Mouse (Mus musculus): ENCODE measurements at regions not wholly inside any gene's neighbourhood (a gene's known extent, or its start where the extent isn't known, plus 50 kb on each side); places are given as distances from the start of the nearest gene placed in this dataset.

- 45% methylated on average over 8 of the region's 8 CpGs for WGBS
Measured at GRCm38 (mm10) chr9:89813616-89814318, 75.5 kb upstream of the Ankrd34c start.

GRCm38 (mm10) chr9:89807381-89807780, 69.1 kb upstream of the Ankrd34c start:
- H3K9me3 ChIP-seq (ENCODE audit: control insufficient read depth, low read length): no peaks in the 10 kb centered on the region
- peak; percentile 29 for DNase-seq (ENCODE audit: low spot score)
- no peak for ATAC-seq (ENCODE audit: low read depth)
- H3K4me2 ChIP-seq (ENCODE audit: low read depth, low read length): no peak overlapping the region
- H3K27me3 ChIP-seq (replicated peaks; ENCODE audit: control insufficient read depth, insufficient read depth, low read length): no peaks in the 10 kb centered on the region
- no peak overlapping the region for H3K4me3 ChIP-seq (ENCODE audit: low read depth, low read length)
- no peak overlapping the region for H3K9ac ChIP-seq (ENCODE audit: low read depth, low read length)
- WGBS: 39% methylated on average over 6 of the region's 6 CpGs
- H3K36me3 ChIP-seq (ENCODE audit: control insufficient read depth, insufficient read depth, low read length): no peaks in the 10 kb centered on the region
- H3K4me1 ChIP-seq (ENCODE audit: control insufficient read depth, insufficient read depth, low read length): no peaks in the 10 kb centered on the region; the same call in 1 of the 2 replicates
- H3K27ac ChIP-seq (replicated peaks; ENCODE audit: low read depth, low read length): no peak overlapping the region

More at GRCm38 (mm10) chr9:89813616-89814318, 75.5 kb upstream of the Ankrd34c start:
- ATAC-seq (ENCODE audit: low read depth) (no peak), DNase-seq (ENCODE audit: low spot score) (no peak)
- no peaks in the 10 kb centered on the region for H3K9me3 ChIP-seq (ENCODE audit: control insufficient read depth, low read length)
- no peak overlapping the region for H3K9ac ChIP-seq (ENCODE audit: low read depth, low read length)
- H3K4me3 ChIP-seq (ENCODE audit: low read depth, low read length): no peak overlapping the region
- no peak overlapping the region for H3K27ac ChIP-seq (replicated peaks; ENCODE audit: low read depth, low read length)
- H3K4me2 ChIP-seq (ENCODE audit: low read depth, low read length): no peak overlapping the region
- no peaks in the 10 kb centered on the region for H3K36me3 ChIP-seq (ENCODE audit: control insufficient read depth, insufficient read depth, low read length)
- H3K27me3 ChIP-seq (replicated peaks; ENCODE audit: control insufficient read depth, insufficient read depth, low read length): no peaks in the 10 kb centered on the region
- H3K4me1 ChIP-seq (ENCODE audit: control insufficient read depth, insufficient read depth, low read length): no peaks in the 10 kb centered on the region

- ATAC-seq (ENCODE audit: low read depth) (peak; percentile 70; the same call in 1 of the 2 replicates), DNase-seq (ENCODE audit: low spot score) (peak; percentile 51)
- no peaks in the 10 kb centered on the region; the same call in 1 of the 2 replicates for H3K4me1 ChIP-seq (ENCODE audit: control insufficient read depth, insufficient read depth, low read length)
- H3K9me3 ChIP-seq (ENCODE audit: control insufficient read depth, low read length): no peaks in the 10 kb centered on the region
- no peak overlapping the region for H3K27ac ChIP-seq (replicated peaks; ENCODE audit: low read depth, low read length)
- H3K4me3 ChIP-seq (ENCODE audit: low read depth, low read length): no peak overlapping the region
- no peaks in the 10 kb centered on the region for H3K27me3 ChIP-seq (replicated peaks; ENCODE audit: control insufficient read depth, insufficient read depth, low read length)
- no peak overlapping the region for H3K4me2 ChIP-seq (ENCODE audit: low read depth, low read length)
- no peak overlapping the region for H3K9ac ChIP-seq (ENCODE audit: low read depth, low read length)
- 74% methylated on average over 10 of the region's 10 CpGs for WGBS
- H3K36me3 ChIP-seq (ENCODE audit: control insufficient read depth, insufficient read depth, low read length): no peaks in the 10 kb centered on the region
Measured at GRCm38 (mm10) chr9:89802658-89803057, 64.4 kb upstream of the Ankrd34c start.

- no peak overlapping the region for H3K9ac ChIP-seq (ENCODE audit: low read depth, low read length)
- no peak overlapping the region for H3K4me3 ChIP-seq (ENCODE audit: low read depth, low read length)
- no peaks in the 10 kb centered on the region for H3K27me3 ChIP-seq (replicated peaks; ENCODE audit: control insufficient read depth, insufficient read depth, low read length)
- no peaks in the 10 kb centered on the region for H3K4me1 ChIP-seq (ENCODE audit: control insufficient read depth, insufficient read depth, low read length)
- no peaks in the 10 kb centered on the region for H3K9me3 ChIP-seq (ENCODE audit: control insufficient read depth, low read length)
- H3K27ac ChIP-seq (replicated peaks; ENCODE audit: low read depth, low read length): no peak overlapping the region
- no peak overlapping the region for H3K4me2 ChIP-seq (ENCODE audit: low read depth, low read length)
- no peaks in the 10 kb centered on the region for H3K36me3 ChIP-seq (ENCODE audit: control insufficient read depth, insufficient read depth, low read length)
- ATAC-seq (ENCODE audit: low read depth) (no peak), DNase-seq (ENCODE audit: low spot score) (peak; percentile 55)
- 6% methylated on average over 6 of the region's 6 CpGs for WGBS
Measured at GRCm38 (mm10) chr9:89793018-89793417, 54.7 kb upstream of the Ankrd34c start.

- H3K4me1 ChIP-seq (ENCODE audit: control insufficient read depth, insufficient read depth, low read length): no peaks in the 10 kb centered on the region
- no peak overlapping the region for H3K4me3 ChIP-seq (ENCODE audit: low read depth, low read length)
- H3K36me3 ChIP-seq (ENCODE audit: control insufficient read depth, insufficient read depth, low read length): no peaks in the 10 kb centered on the region
- H3K4me2 ChIP-seq (ENCODE audit: low read depth, low read length): no peak overlapping the region
- 65% methylated on average over 5 of the region's 5 CpGs for WGBS
- H3K9me3 ChIP-seq (ENCODE audit: control insufficient read depth, low read length): no peaks in the 10 kb centered on the region
- H3K9ac ChIP-seq (ENCODE audit: low read depth, low read length): no peak overlapping the region
- ATAC-seq (ENCODE audit: low read depth): peak; percentile 67; the same call in 1 of the 2 replicates
- DNase-seq (ENCODE audit: low spot score): no peak
- no peak overlapping the region for H3K27ac ChIP-seq (replicated peaks; ENCODE audit: low read depth, low read length)
- no peaks in the 10 kb centered on the region for H3K27me3 ChIP-seq (replicated peaks; ENCODE audit: control insufficient read depth, insufficient read depth, low read length)
Measured at GRCm38 (mm10) chr9:89789926-89790325, 51.7 kb upstream of the Ankrd34c start.

- 88% methylated on average over 1 of the region's 1 CpGs for WGBS
- no peak overlapping the region for H3K27ac ChIP-seq (replicated peaks; ENCODE audit: low read depth, low read length)
Measured at GRCm38 (mm10) chr9:89788651-89789050, 50.4 kb upstream of the Ankrd34c start.

More at GRCm38 (mm10) chr9:89788651-89789050, 50.4 kb upstream of the Ankrd34c start:
- DNase-seq (ENCODE audit: low spot score) (no peak), ATAC-seq (ENCODE audit: low read depth) (no peak)
- no peaks in the 10 kb centered on the region for H3K27me3 ChIP-seq (replicated peaks; ENCODE audit: control insufficient read depth, insufficient read depth, low read length)
- no peaks in the 10 kb centered on the region for H3K4me1 ChIP-seq (ENCODE audit: control insufficient read depth, insufficient read depth, low read length)
- no peaks in the 10 kb centered on the region for H3K9me3 ChIP-seq (ENCODE audit: control insufficient read depth, low read length)
- H3K4me2 ChIP-seq (ENCODE audit: low read depth, low read length): no peak overlapping the region
- no peak overlapping the region for H3K4me3 ChIP-seq (ENCODE audit: low read depth, low read length)
- no peaks in the 10 kb centered on the region for H3K36me3 ChIP-seq (ENCODE audit: control insufficient read depth, insufficient read depth, low read length)
- no peak overlapping the region for H3K9ac ChIP-seq (ENCODE audit: low read depth, low read length)

MicroRNA genes in the stretch of these regions (microRNA counts, 519-probe panel; counts per million panel counts)
- microRNA mmu-miR-184: 334 counts per million, percentile 1 among the panel's probes with 10 or more counts

Small RNAs in the stretch of these regions (microRNA-seq; reads per million reads assigned to microRNA genes)
- gene Mir184 (ENCODE audit: borderline number of aligned reads): 51.1 reads per million, percentile 45 among the genes with 10 or more reads in this experiment
